Mouse (Mus musculus): ENCODE measurements around the gene Dgki. TPM values are rescaled to one million over a fixed set of nuclear protein-coding genes. Genes with fewer than 3 reads are reported as not detected.

The Dgki gene
- total and polyA plus RNA-seq, 3 experiments, result 4.4 to 8.7 (median 7.7) TPM

DNA sequence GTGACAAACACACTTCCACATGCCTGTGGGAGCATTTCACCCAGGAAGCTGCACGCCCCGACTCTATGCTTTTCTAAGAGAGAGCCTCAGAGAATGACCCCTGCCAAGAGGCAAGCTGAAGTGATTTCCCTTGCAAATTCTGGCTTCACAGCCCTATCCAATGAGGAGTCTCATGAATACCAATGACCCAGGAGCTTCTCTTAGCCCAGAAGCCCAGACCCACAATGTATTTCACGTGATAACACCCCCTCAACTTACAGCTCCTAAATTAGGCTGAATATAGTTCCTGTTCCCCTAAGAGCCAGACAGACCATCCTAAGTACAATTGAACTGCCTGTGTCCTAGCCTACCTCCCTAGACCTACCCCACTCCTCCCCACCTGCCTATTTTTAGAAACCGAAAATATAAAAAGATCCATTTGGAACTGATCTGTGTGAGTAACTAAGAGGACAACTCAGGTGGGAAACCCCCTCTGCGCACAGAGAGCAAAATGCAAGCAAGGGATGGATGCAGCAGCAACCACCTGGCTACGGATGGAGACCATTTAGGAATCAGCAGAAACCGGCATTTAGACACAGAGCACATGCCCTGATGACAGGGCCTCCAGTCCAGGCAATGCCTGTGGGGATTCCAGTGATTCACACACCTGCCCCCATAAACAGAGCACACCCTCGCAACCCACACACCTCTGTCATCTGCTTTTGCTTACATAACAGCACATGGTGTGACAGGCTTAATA is 2.1 kb downstream of the Dgki start (continued):
- TF ChIP-seq CHD1 (IDR thresholded peaks at IDR 0.05; ENCODE audit: low read depth, low read length) (no peak), CTCF (conservative IDR thresholded peaks at IDR 0.05 in 1 of 2, IDR thresholded peaks at IDR 0.05 in 1 of 2; ENCODE audit: low read depth in 2 of 2, low read length in 2 of 2) (no peak), NRF1 (IDR thresholded peaks at IDR 0.05; ENCODE audit: low read depth, low read length) (no peak), MEF2A (IDR thresholded peaks at IDR 0.05; ENCODE audit: borderline replicate concordance, low read depth, low read length) (peak; percentile 97), ZMIZ1 (IDR thresholded peaks at IDR 0.05; ENCODE audit: low read depth, low read length) (peak; percentile 52; the same call in 1 of the 2 replicates), ZC3H11A (IDR thresholded peaks at IDR 0.05; ENCODE audit: low read depth, low read length) (no peak), POLR2A (IDR thresholded peaks at IDR 0.05; ENCODE audit: low read depth, low read length) (peak; percentile 80), MAFK (IDR thresholded peaks at IDR 0.05; ENCODE audit: insufficient replicate concordance, low read length) (no peak)

DNA sequence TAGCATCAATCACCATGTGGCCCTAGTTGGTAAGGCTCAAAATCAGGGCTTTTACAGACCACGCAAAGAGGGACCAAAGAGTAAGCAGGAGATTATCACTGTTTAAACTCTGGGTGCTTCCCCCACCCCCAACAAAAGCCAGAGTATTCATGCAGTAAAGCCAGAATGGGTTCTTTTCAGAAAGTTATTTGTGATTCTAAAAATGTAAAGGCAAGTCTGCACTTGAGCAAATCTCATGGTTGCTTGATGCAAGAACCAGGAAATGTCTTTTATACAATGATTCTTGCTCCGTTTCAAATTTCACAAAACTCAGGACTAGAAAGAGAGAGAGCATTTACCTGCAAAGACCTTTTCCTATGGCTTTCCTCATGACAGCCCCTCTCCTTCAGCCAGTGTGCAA is 7.9 kb downstream of the Dgki start:
- no peak overlapping the region for H3K27ac ChIP-seq (ENCODE audit: insufficient read depth, low read depth)
- H3K36me3 ChIP-seq (replicated peaks in 1 of 2; ENCODE audit: control insufficient read depth in 1 of 2, insufficient read depth in 1 of 2, low read length in 1 of 2), result peaks cover 0 to 12% of the 10 kb centered on the region in 2 experiments
- H3K9ac ChIP-seq (ENCODE audit: insufficient read depth, low read depth), result no peak overlapping the region
- no peak for DNase-seq (ENCODE audit: extremely low read depth)
- peaks cover 15 to 54% of the 10 kb centered on the region in 2 experiments for H3K4me1 ChIP-seq (ENCODE audit: control insufficient read depth in 1 of 2, insufficient read depth in 2 of 2)
- H3K79me2 ChIP-seq (replicated peaks; ENCODE audit: control insufficient read depth, extremely low read depth, insufficient read depth, poor library complexity, severe bottlenecking), result no peaks in the 10 kb centered on the region
- H3K27me3 ChIP-seq (replicated peaks), result no peaks in the 10 kb centered on the region
- dilution Hi-C loops (cut with MboI; ENCODE audit: extremely low pct_ligation_motif_present, extremely low pct_unique_long_range_greater_than_20kb, low sequenced_read_pairs) (no loop called here), in situ Hi-C loops (cut with MboI; ENCODE audit: low pct_ligation_motif_present, low pct_unique_long_range_greater_than_20kb, low sequenced_read_pairs) (no loop called here)
- H3K4me3 ChIP-seq (replicated peaks in 1 of 3; ENCODE audit: low read depth in 2 of 3, low read length in 2 of 3, poor library complexity in 1 of 3), result no peak overlapping the region
- no peak overlapping the region for H3K4me2 ChIP-seq (ENCODE audit: insufficient read depth, low read depth, poor library complexity, severe bottlenecking)
- TF ChIP-seq UBTF (IDR thresholded peaks at IDR 0.05; ENCODE audit: low read depth, low read length) (no peak), CHD1 (IDR thresholded peaks at IDR 0.05; ENCODE audit: low read depth, low read length) (no peak), IRF4 (IDR thresholded peaks at IDR 0.05; ENCODE audit: low read depth, low read length) (no peak), MEF2A (IDR thresholded peaks at IDR 0.05; ENCODE audit: borderline replicate concordance, low read depth, low read length) (peak; percentile 15; the same call in 1 of the 2 replicates), SIN3A (IDR thresholded peaks at IDR 0.05; ENCODE audit: low read length) (no peak), MYC (IDR thresholded peaks at IDR 0.05; ENCODE audit: low read depth, low read length) (no peak)
- no peaks in the 10 kb centered on the region for H3K9me3 ChIP-seq (replicated peaks; ENCODE audit: low read length)

DNA sequence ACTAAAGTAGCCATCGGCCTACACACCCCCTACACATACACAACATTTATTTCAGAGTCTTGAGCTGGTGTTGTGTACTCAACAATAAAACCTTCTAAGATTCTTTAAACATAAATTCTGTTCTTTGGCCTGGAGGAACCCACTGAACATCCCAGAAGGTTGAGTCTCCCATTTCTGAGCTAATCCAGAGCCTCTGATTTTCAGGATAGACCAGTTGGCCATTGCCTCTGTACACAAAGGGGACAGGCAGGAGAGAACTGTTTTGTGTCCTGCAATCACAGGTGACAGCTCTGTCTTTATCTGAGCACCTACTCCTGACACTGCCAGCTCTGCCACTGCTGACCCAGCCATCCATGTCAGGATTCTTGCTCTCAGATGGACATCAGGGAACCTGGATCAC is 8.8 kb downstream of the Dgki start:
- Histone ChIP-seq H3K27ac (ENCODE audit: insufficient read depth, low read depth) (no peak overlapping the region), H3K36me3 (replicated peaks in 1 of 2; ENCODE audit: control insufficient read depth in 1 of 2, insufficient read depth in 1 of 2, low read length in 1 of 2) (peaks cover 0 to 18% of the 10 kb centered on the region in 2 experiments), H3K4me3 (replicated peaks in 1 of 3; ENCODE audit: low read depth in 2 of 3, low read length in 2 of 3, poor library complexity in 1 of 3) (no peak overlapping the region), H3K27me3 (replicated peaks) (no peaks in the 10 kb centered on the region), H3K4me2 (ENCODE audit: insufficient read depth, low read depth, poor library complexity, severe bottlenecking) (no peak overlapping the region), H3K4me1 (ENCODE audit: control insufficient read depth in 1 of 2, insufficient read depth in 2 of 2) (peaks cover 12 to 53% of the 10 kb centered on the region in 2 experiments), H3K79me2 (replicated peaks; ENCODE audit: control insufficient read depth, extremely low read depth, insufficient read depth, poor library complexity, severe bottlenecking) (no peaks in the 10 kb centered on the region), H3K9ac (ENCODE audit: insufficient read depth, low read depth) (no peak overlapping the region), H3K9me3 (replicated peaks; ENCODE audit: low read length) (no peaks in the 10 kb centered on the region)
- TF ChIP-seq POLR2AphosphoS2 (IDR thresholded peaks at IDR 0.05; ENCODE audit: low read depth, low read length) (no peak), ELF1 (IDR thresholded peaks at IDR 0.05; ENCODE audit: low read depth, low read length) (no peak), NELFE (IDR thresholded peaks at IDR 0.05; ENCODE audit: low read depth, low read length) (no peak), ZNF384 (IDR thresholded peaks at IDR 0.05; ENCODE audit: low read depth, low read length) (no peak), GABPA (IDR thresholded peaks at IDR 0.05; ENCODE audit: insufficient replicate concordance, low read depth, low read length) (no peak), EP300 (IDR thresholded peaks at IDR 0.05; ENCODE audit: low read length) (no peak), TBP (conservative IDR thresholded peaks at IDR 0.05; ENCODE audit: low read depth, low read length) (no peak), IRF4 (IDR thresholded peaks at IDR 0.05; ENCODE audit: low read depth, low read length) (no peak), POLR2A (IDR thresholded peaks at IDR 0.05; ENCODE audit: low read depth, low read length) (no peak), TCF12 (IDR thresholded peaks at IDR 0.05; ENCODE audit: low read depth, low read length) (no peak), PAX5 (IDR thresholded peaks at IDR 0.05; ENCODE audit: low read length) (no peak), BHLHE40 (IDR thresholded peaks at IDR 0.05; ENCODE audit: low read depth, low read length) (no peak), JUN (IDR thresholded peaks at IDR 0.05; ENCODE audit: insufficient read depth, low read depth, low read length) (no peak)
- in situ Hi-C loops (cut with MboI; ENCODE audit: low pct_ligation_motif_present, low pct_unique_long_range_greater_than_20kb, low sequenced_read_pairs), result no loop called here
- dilution Hi-C loops (cut with MboI; ENCODE audit: extremely low pct_ligation_motif_present, extremely low pct_unique_long_range_greater_than_20kb, low sequenced_read_pairs), result no loop called here
- DNase-seq (ENCODE audit: extremely low read depth), result no peak

Data from CH12.LX (cell line).